Mouse (Mus musculus): Measurements from ENCODE around the gene Lrrc32. TPM values are rescaled to one million over a fixed set of nuclear protein-coding genes. Genes with fewer than 3 reads are reported as not detected.

The Lrrc32 gene
- polyA plus RNA-seq, 1 experiment from 2014 or later = 3.9 TPM

- peaks cover 46% of the 10 kb centered on the region for H3K4me1 ChIP-seq
- H3K4me2 ChIP-seq = peak overlapping the region; percentile 79
- no peak overlapping the region for H3K27ac ChIP-seq
- peak overlapping the region; percentile 72 for H3K9ac ChIP-seq
- 1% methylated on average over 50 of the region's 50 CpGs for WGBS
- no peaks in the 10 kb centered on the region; the same call in 1 of the 2 replicates for H3K27me3 ChIP-seq
- no peaks in the 10 kb centered on the region for H3K9me3 ChIP-seq
- ATAC-seq (ENCODE audit: insufficient number of reproducible peaks, insufficient read depth, low FRiP score, low TSS enrichment, low read depth) = peak; percentile 52; the same call in 1 of the 2 replicates
- peak overlapping the region; percentile 58 for H3K4me3 ChIP-seq
- no peaks in the 10 kb centered on the region for H3K36me3 ChIP-seq
These were observed 571 bp downstream of the Lrrc32 start for GRCm38 (mm10) chr7:98489623-98490084.

- 39% methylated on average over 4 of the region's 4 CpGs for WGBS
- ATAC-seq (ENCODE audit: insufficient number of reproducible peaks, insufficient read depth, low FRiP score, low TSS enrichment, low read depth) = 0 out of 2 replicates have a peak, but pooled peaks have one; percentile 7
These were observed 1.2 kb downstream of the Lrrc32 start for GRCm38 (mm10) chr7:98490328-98490727.

GRCm38 (mm10) chr7:98490911-98491310 is 1.8 kb downstream of the Lrrc32 start:
- Histone ChIP-seq H3K9me3 (no peaks in the 10 kb centered on the region), H3K4me1 (peaks cover 43% of the 10 kb centered on the region), H3K4me2 (peak overlapping the region; percentile 79), H3K36me3 (no peaks in the 10 kb centered on the region), H3K27me3 (no peaks in the 10 kb centered on the region; the same call in 1 of the 2 replicates), H3K27ac (no peak overlapping the region), H3K4me3 (no peak overlapping the region), H3K9ac (no peak overlapping the region)
- ATAC-seq (ENCODE audit: insufficient number of reproducible peaks, insufficient read depth, low FRiP score, low TSS enrichment, low read depth) = no peak
- 91% methylated on average over 6 of the region's 6 CpGs for WGBS

More at GRCm38 (mm10) chr7:98490328-98490727, 1.2 kb downstream of the Lrrc32 start:
- no peaks in the 10 kb centered on the region for H3K9me3 ChIP-seq
- H3K9ac ChIP-seq = peak overlapping the region; percentile 72
- H3K27me3 ChIP-seq = no peaks in the 10 kb centered on the region; the same call in 1 of the 2 replicates
- peak overlapping the region; percentile 79 for H3K4me2 ChIP-seq
- H3K27ac ChIP-seq = no peak overlapping the region
- H3K36me3 ChIP-seq = no peaks in the 10 kb centered on the region
- peaks cover 46% of the 10 kb centered on the region for H3K4me1 ChIP-seq
- peak overlapping the region; percentile 58 for H3K4me3 ChIP-seq

GRCm38 (mm10) chr7:98491451-98492200 is 2.5 kb downstream of the Lrrc32 start:
- Histone ChIP-seq H3K4me3 (no peak overlapping the region), H3K27me3 (no peaks in the 10 kb centered on the region; the same call in 1 of the 2 replicates), H3K4me2 (peak overlapping the region; percentile 79; the same call in 1 of the 2 replicates), H3K4me1 (peaks cover 43% of the 10 kb centered on the region), H3K36me3 (no peaks in the 10 kb centered on the region), H3K9ac (no peak overlapping the region), H3K27ac (no peak overlapping the region), H3K9me3 (no peaks in the 10 kb centered on the region)
- ATAC-seq (ENCODE audit: insufficient number of reproducible peaks, insufficient read depth, low FRiP score, low TSS enrichment, low read depth) = no peak
- 72% methylated on average over 9 of the region's 9 CpGs for WGBS

- no peaks in the 10 kb centered on the region for H3K9me3 ChIP-seq
- no peaks in the 10 kb centered on the region; the same call in 1 of the 2 replicates for H3K27me3 ChIP-seq
- WGBS = 75% methylated on average over 5 of the region's 5 CpGs
- H3K4me1 ChIP-seq = peaks cover 42% of the 10 kb centered on the region
- H3K4me3 ChIP-seq = no peak overlapping the region
- H3K4me2 ChIP-seq = no peak overlapping the region
- H3K36me3 ChIP-seq = no peaks in the 10 kb centered on the region
- no peak for ATAC-seq (ENCODE audit: insufficient number of reproducible peaks, insufficient read depth, low FRiP score, low TSS enrichment, low read depth)
- H3K27ac ChIP-seq = no peak overlapping the region; the same call in 1 of the 2 replicates
- no peak overlapping the region for H3K9ac ChIP-seq
These were observed 3.2 kb downstream of the Lrrc32 start for GRCm38 (mm10) chr7:98492331-98492730.

- H3K27ac ChIP-seq = no peak overlapping the region
- no peaks in the 10 kb centered on the region; the same call in 1 of the 2 replicates for H3K27me3 ChIP-seq
- H3K4me3 ChIP-seq = no peak overlapping the region
- no peak for ATAC-seq (ENCODE audit: insufficient number of reproducible peaks, insufficient read depth, low FRiP score, low TSS enrichment, low read depth)
- H3K4me1 ChIP-seq = peaks cover 38% of the 10 kb centered on the region
- 0 out of 2 replicates have a peak, but pooled peaks cover 3% of the 10 kb centered on the region for H3K36me3 ChIP-seq
- H3K9me3 ChIP-seq = no peaks in the 10 kb centered on the region
- WGBS = 64% methylated on average over 2 of the region's 2 CpGs
- H3K9ac ChIP-seq = no peak overlapping the region
- no peak overlapping the region for H3K4me2 ChIP-seq
These were observed 4.2 kb downstream of the Lrrc32 start for GRCm38 (mm10) chr7:98493307-98493706.

GRCm38 (mm10) chr7:98493901-98494480 is 4.9 kb downstream of the Lrrc32 start:
- H3K9me3 ChIP-seq = no peaks in the 10 kb centered on the region
- ATAC-seq (ENCODE audit: insufficient number of reproducible peaks, insufficient read depth, low FRiP score, low TSS enrichment, low read depth) = no peak
- no peaks in the 10 kb centered on the region for H3K27me3 ChIP-seq
- no peak overlapping the region for H3K4me3 ChIP-seq
- no peak overlapping the region for H3K4me2 ChIP-seq
- H3K36me3 ChIP-seq = 0 out of 2 replicates have a peak, but pooled peaks cover 3% of the 10 kb centered on the region
- WGBS = 64% methylated on average over 18 of the region's 18 CpGs
- no peak overlapping the region for H3K9ac ChIP-seq
- H3K4me1 ChIP-seq = peaks cover 32% of the 10 kb centered on the region
- no peak overlapping the region for H3K27ac ChIP-seq

- Histone ChIP-seq H3K27me3 (no peaks in the 10 kb centered on the region), H3K27ac (no peak overlapping the region), H3K9ac (no peak overlapping the region), H3K36me3 (0 out of 2 replicates have a peak, but pooled peaks cover 3% of the 10 kb centered on the region), H3K9me3 (no peaks in the 10 kb centered on the region), H3K4me3 (no peak overlapping the region), H3K4me1 (peaks cover 37% of the 10 kb centered on the region), H3K4me2 (no peak overlapping the region)
- ATAC-seq (ENCODE audit: insufficient number of reproducible peaks, insufficient read depth, low FRiP score, low TSS enrichment, low read depth) = no peak
- WGBS = 79% methylated on average over 1 of the region's 1 CpGs
These were observed 6.5 kb downstream of the Lrrc32 start for GRCm38 (mm10) chr7:98495591-98495990.

- Histone ChIP-seq H3K4me1 (peaks cover 41% of the 10 kb centered on the region), H3K4me3 (no peak overlapping the region), H3K9me3 (no peaks in the 10 kb centered on the region), H3K36me3 (0 out of 2 replicates have a peak, but pooled peaks cover 3% of the 10 kb centered on the region), H3K4me2 (no peak overlapping the region), H3K27me3 (no peaks in the 10 kb centered on the region), H3K9ac (no peak overlapping the region), H3K27ac (no peak overlapping the region)
- no peak for ATAC-seq (ENCODE audit: insufficient number of reproducible peaks, insufficient read depth, low FRiP score, low TSS enrichment, low read depth)
- WGBS = 52% methylated on average over 5 of the region's 5 CpGs
These were observed 8.4 kb downstream of the Lrrc32 start for GRCm38 (mm10) chr7:98497451-98497850.

- H3K27me3 ChIP-seq = no peaks in the 10 kb centered on the region
- H3K4me2 ChIP-seq = no peak overlapping the region
- H3K36me3 ChIP-seq = 0 out of 2 replicates have a peak, but pooled peaks cover 3% of the 10 kb centered on the region
- no peak overlapping the region for H3K9ac ChIP-seq
- H3K4me3 ChIP-seq = no peak overlapping the region
- ATAC-seq (ENCODE audit: insufficient number of reproducible peaks, insufficient read depth, low FRiP score, low TSS enrichment, low read depth) = no peak
- 90% methylated on average over 12 of the region's 12 CpGs for WGBS
- no peaks in the 10 kb centered on the region for H3K9me3 ChIP-seq
- H3K4me1 ChIP-seq = peaks cover 41% of the 10 kb centered on the region
- no peak overlapping the region for H3K27ac ChIP-seq
These were observed 9.0 kb downstream of the Lrrc32 start for GRCm38 (mm10) chr7:98498101-98498500.

GRCm38 (mm10) chr7:98498656-98499560 is 9.8 kb downstream of the Lrrc32 start:
- 83% methylated on average over 20 of the region's 20 CpGs for WGBS
- H3K36me3 ChIP-seq = 0 out of 2 replicates have a peak, but pooled peaks cover 3% of the 10 kb centered on the region
- H3K9ac ChIP-seq = no peak overlapping the region
- no peak overlapping the region for H3K4me3 ChIP-seq
- H3K27ac ChIP-seq = peak overlapping the region; percentile 68; the same call in 1 of the 2 replicates
- no peak overlapping the region for H3K4me2 ChIP-seq
- H3K27me3 ChIP-seq = no peaks in the 10 kb centered on the region
- ATAC-seq (ENCODE audit: insufficient number of reproducible peaks, insufficient read depth, low FRiP score, low TSS enrichment, low read depth) = no peak
- H3K9me3 ChIP-seq = no peaks in the 10 kb centered on the region
- peaks cover 41% of the 10 kb centered on the region for H3K4me1 ChIP-seq

Measured in embryonic facial prominence, embryonic 13.5 days (tissue).